Mouse (Mus musculus): ENCODE results near the gene Glt1d1. TPM values are rescaled to one million over a fixed set of nuclear protein-coding genes. Genes with fewer than 3 reads are reported as not detected.
A peak's percentile ranks its signal among the peaks of the same experiment; 100 is the strongest.

The Glt1d1 gene
- total and polyA plus RNA-seq, 2 experiments, result 9.7 to 38.2 TPM

GRCm38 (mm10) chr5:127611881-127612280 lies 20.2 kb upstream of the Glt1d1 start:
- H3K4me3 ChIP-seq (ENCODE audit: insufficient read depth, low read depth, low read length), result no peak overlapping the region
- no peak for DNase-seq (ENCODE audit: extremely low read depth, low read depth, low spot score)
- H3K27ac ChIP-seq (replicated peaks; ENCODE audit: insufficient read depth, low read depth, low read length), result peak overlapping the region; percentile 92
- peak overlapping the region; percentile 62 for H3K9ac ChIP-seq (ENCODE audit: low read depth, low read length)
- peaks cover 41% of the 10 kb centered on the region for H3K4me1 ChIP-seq (ENCODE audit: control insufficient read depth, insufficient read depth, low read length)
- peaks cover 16% of the 10 kb centered on the region for H3K36me3 ChIP-seq (ENCODE audit: control insufficient read depth, insufficient read depth, low read length)
- WGBS, result 79% methylated on average over 1 of the region's 1 CpGs
- TF ChIP-seq CTCF (IDR thresholded peaks at IDR 0.05; ENCODE audit: low read depth, low read length) (no peak), POLR2A (IDR thresholded peaks at IDR 0.05; ENCODE audit: extremely low read depth, insufficient read depth, low read length) (no peak)
- no peaks in the 10 kb centered on the region for H3K27me3 ChIP-seq (ENCODE audit: control insufficient read depth, insufficient read depth, low read length)
- peaks cover 59% of the 10 kb centered on the region for H3K79me2 ChIP-seq (ENCODE audit: control insufficient read depth, insufficient read depth, low read length)

- Histone ChIP-seq H3K27me3 (ENCODE audit: control insufficient read depth, insufficient read depth, low read length) (no peaks in the 10 kb centered on the region), H3K79me2 (ENCODE audit: control insufficient read depth, insufficient read depth, low read length) (peaks cover 58% of the 10 kb centered on the region), H3K36me3 (ENCODE audit: control insufficient read depth, insufficient read depth, low read length) (peaks cover 13% of the 10 kb centered on the region), H3K4me1 (ENCODE audit: control insufficient read depth, insufficient read depth, low read length) (peaks cover 41% of the 10 kb centered on the region), H3K9ac (ENCODE audit: low read depth, low read length) (no peak overlapping the region), H3K27ac (replicated peaks; ENCODE audit: insufficient read depth, low read depth, low read length) (peak overlapping the region; percentile 22), H3K4me3 (ENCODE audit: insufficient read depth, low read depth, low read length) (no peak overlapping the region)
- 93% methylated on average over 6 of the region's 6 CpGs for WGBS
- DNase-seq (ENCODE audit: extremely low read depth, low read depth, low spot score), result no peak
- no peak for TF ChIP-seq POLR2A (IDR thresholded peaks at IDR 0.05; ENCODE audit: extremely low read depth, insufficient read depth, low read length)
- TF ChIP-seq CTCF (IDR thresholded peaks at IDR 0.05; ENCODE audit: low read depth, low read length), result no peak
These were observed 19.7 kb upstream of the Glt1d1 start for GRCm38 (mm10) chr5:127612397-127612796.

GRCm38 (mm10) chr5:127615459-127615858 lies 16.6 kb upstream of the Glt1d1 start:
- Histone ChIP-seq H3K4me3 (ENCODE audit: insufficient read depth, low read depth, low read length) (peak overlapping the region; percentile 94), H3K27ac (replicated peaks; ENCODE audit: insufficient read depth, low read depth, low read length) (peak overlapping the region; percentile 89), H3K9ac (ENCODE audit: low read depth, low read length) (peak overlapping the region; percentile 99), H3K27me3 (ENCODE audit: control insufficient read depth, insufficient read depth, low read length) (no peaks in the 10 kb centered on the region), H3K36me3 (ENCODE audit: control insufficient read depth, insufficient read depth, low read length) (no peaks in the 10 kb centered on the region), H3K4me1 (ENCODE audit: control insufficient read depth, insufficient read depth, low read length) (peaks cover 38% of the 10 kb centered on the region), H3K79me2 (ENCODE audit: control insufficient read depth, insufficient read depth, low read length) (peaks cover 45% of the 10 kb centered on the region)
- TF ChIP-seq POLR2A (IDR thresholded peaks at IDR 0.05; ENCODE audit: extremely low read depth, insufficient read depth, low read length) (no peak), CTCF (IDR thresholded peaks at IDR 0.05; ENCODE audit: low read depth, low read length) (no peak)
- WGBS, result 54% methylated on average over 3 of the region's 3 CpGs
- no peak for DNase-seq (ENCODE audit: extremely low read depth, low read depth, low spot score)

GRCm38 (mm10) chr5:127616151-127616550 lies 15.9 kb upstream of the Glt1d1 start:
- Histone ChIP-seq H3K4me3 (ENCODE audit: insufficient read depth, low read depth, low read length) (peak overlapping the region; percentile 94), H3K4me1 (ENCODE audit: control insufficient read depth, insufficient read depth, low read length) (peaks cover 36% of the 10 kb centered on the region), H3K27me3 (ENCODE audit: control insufficient read depth, insufficient read depth, low read length) (no peaks in the 10 kb centered on the region), H3K9ac (ENCODE audit: low read depth, low read length) (peak overlapping the region; percentile 99), H3K27ac (replicated peaks; ENCODE audit: insufficient read depth, low read depth, low read length) (peak overlapping the region; percentile 89), H3K79me2 (ENCODE audit: control insufficient read depth, insufficient read depth, low read length) (peaks cover 45% of the 10 kb centered on the region), H3K36me3 (ENCODE audit: control insufficient read depth, insufficient read depth, low read length) (no peaks in the 10 kb centered on the region)
- DNase-seq (ENCODE audit: extremely low read depth, low read depth, low spot score), result no peak
- 7% methylated on average over 5 of the region's 5 CpGs for WGBS
- TF ChIP-seq POLR2A (IDR thresholded peaks at IDR 0.05; ENCODE audit: extremely low read depth, insufficient read depth, low read length) (no peak), CTCF (IDR thresholded peaks at IDR 0.05; ENCODE audit: low read depth, low read length) (no peak)

GRCm38 (mm10) chr5:127616884-127617635 lies 15.0 kb upstream of the Glt1d1 start:
- no peaks in the 10 kb centered on the region for H3K36me3 ChIP-seq (ENCODE audit: control insufficient read depth, insufficient read depth, low read length)
- peak; percentile 78 for DNase-seq (ENCODE audit: extremely low read depth, low read depth, low spot score)
- H3K27ac ChIP-seq (replicated peaks; ENCODE audit: insufficient read depth, low read depth, low read length), result peak overlapping the region; percentile 89
- peaks cover 40% of the 10 kb centered on the region for H3K79me2 ChIP-seq (ENCODE audit: control insufficient read depth, insufficient read depth, low read length)
- H3K4me3 ChIP-seq (ENCODE audit: insufficient read depth, low read depth, low read length), result peak overlapping the region; percentile 94
- H3K9ac ChIP-seq (ENCODE audit: low read depth, low read length), result peak overlapping the region; percentile 99
- under 1% methylated on average over 91 of the region's 91 CpGs for WGBS
- peaks cover 28% of the 10 kb centered on the region for H3K4me1 ChIP-seq (ENCODE audit: control insufficient read depth, insufficient read depth, low read length)
- no peaks in the 10 kb centered on the region for H3K27me3 ChIP-seq (ENCODE audit: control insufficient read depth, insufficient read depth, low read length)
- TF ChIP-seq CTCF (IDR thresholded peaks at IDR 0.05; ENCODE audit: low read depth, low read length) (no peak), POLR2A (IDR thresholded peaks at IDR 0.05; ENCODE audit: extremely low read depth, insufficient read depth, low read length) (peak; percentile 95)

- no peaks in the 10 kb centered on the region for H3K27me3 ChIP-seq (ENCODE audit: control insufficient read depth, insufficient read depth, low read length)
- no peak for DNase-seq (ENCODE audit: extremely low read depth, low read depth, low spot score)
- peaks cover 13% of the 10 kb centered on the region for H3K4me1 ChIP-seq (ENCODE audit: control insufficient read depth, insufficient read depth, low read length)
- no peaks in the 10 kb centered on the region for H3K36me3 ChIP-seq (ENCODE audit: control insufficient read depth, insufficient read depth, low read length)
- H3K4me3 ChIP-seq (ENCODE audit: insufficient read depth, low read depth, low read length), result no peak overlapping the region
- no peak for TF ChIP-seq POLR2A (IDR thresholded peaks at IDR 0.05; ENCODE audit: extremely low read depth, insufficient read depth, low read length)
- TF ChIP-seq CTCF (IDR thresholded peaks at IDR 0.05; ENCODE audit: low read depth, low read length), result no peak
- WGBS, result 79% methylated on average over 3 of the region's 3 CpGs
- no peak overlapping the region for H3K9ac ChIP-seq (ENCODE audit: low read depth, low read length)
- H3K27ac ChIP-seq (replicated peaks; ENCODE audit: insufficient read depth, low read depth, low read length), result no peak overlapping the region
- H3K79me2 ChIP-seq (ENCODE audit: control insufficient read depth, insufficient read depth, low read length), result peaks cover 31% of the 10 kb centered on the region
These were observed 13.2 kb upstream of the Glt1d1 start for GRCm38 (mm10) chr5:127618834-127619233.

Data from liver, adult 2 months (tissue).